Mouse (Mus musculus): ENCODE data around the gene Tead1. TPM values are rescaled to one million over a fixed set of nuclear protein-coding genes. Genes with fewer than 3 reads are reported as not detected.

Tead1 gene
- polyA plus RNA-seq, 2 experiments, result 0.75 to 1.1 TPM

- no peak overlapping the region for H3K4me2 ChIP-seq (ENCODE audit: low read depth)
- H3K4me1 ChIP-seq (replicated peaks; ENCODE audit: control insufficient read depth in 2 of 2, insufficient read depth in 2 of 2, low read length in 1 of 2), result peaks cover 0 to 9% of the 10 kb centered on the region in 2 experiments; a peak in 1 of 4 replicates
- ATAC-seq (ENCODE audit: insufficient read depth), result no peak
These were observed 17.7 kb downstream of the Tead1 start for GRCm38 (mm10) chr7:112696777-112697161.

GRCm38 (mm10) chr7:112697162-112697841, 18.2 kb downstream of the Tead1 start:
- ATAC-seq (ENCODE audit: insufficient read depth) (no peak), DNase-seq (ENCODE audit: low read depth in 3 of 3, low spot score in 3 of 3) (no peak)
- Histone ChIP-seq H3K36me3 (replicated peaks; ENCODE audit: control insufficient read depth, insufficient read depth, low read depth) (no peaks in the 10 kb centered on the region), H3K4me2 (ENCODE audit: low read depth) (no peak overlapping the region), H3K27me3 (ENCODE audit: control insufficient read depth, insufficient read depth, low read length) (no peaks in the 10 kb centered on the region), H3K4me3 (ENCODE audit: insufficient read depth in 1 of 2, low read depth in 2 of 2, low read length in 2 of 2) (no peak overlapping the region), H3K9me3 (ENCODE audit: control insufficient read depth, low read length) (no peaks in the 10 kb centered on the region), H3K9ac (replicated peaks) (no peak overlapping the region), H3K4me1 (replicated peaks; ENCODE audit: control insufficient read depth in 2 of 2, insufficient read depth in 2 of 2, low read length in 1 of 2) (peaks cover 0 to 9% of the 10 kb centered on the region in 2 experiments; a peak in 1 of 4 replicates), H3K27ac (no peak overlapping the region)
- no peak for TF ChIP-seq CTCF (IDR thresholded peaks at IDR 0.05; ENCODE audit: low read depth)
- TF ChIP-seq EP300 (IDR thresholded peaks at IDR 0.05; ENCODE audit: low read depth), result no peak
- 2% methylated on average over 10 of the region's 10 CpGs for WGBS (ENCODE audit: insufficient replicate concordance)

More at GRCm38 (mm10) chr7:112696777-112697161, 17.7 kb downstream of the Tead1 start:
- Histone ChIP-seq H3K4me3 (ENCODE audit: insufficient read depth in 1 of 2, low read depth in 2 of 2, low read length in 2 of 2) (no peak overlapping the region), H3K27me3 (ENCODE audit: control insufficient read depth, insufficient read depth, low read length) (no peaks in the 10 kb centered on the region), H3K36me3 (replicated peaks; ENCODE audit: control insufficient read depth, insufficient read depth, low read depth) (no peaks in the 10 kb centered on the region), H3K9me3 (ENCODE audit: control insufficient read depth, low read length) (no peaks in the 10 kb centered on the region), H3K9ac (replicated peaks) (no peak overlapping the region), H3K27ac (no peak overlapping the region)
- TF ChIP-seq EP300 (IDR thresholded peaks at IDR 0.05; ENCODE audit: low read depth) (no peak), CTCF (IDR thresholded peaks at IDR 0.05; ENCODE audit: low read depth) (no peak)
- 17% methylated on average over 4 of the region's 4 CpGs for WGBS (ENCODE audit: insufficient replicate concordance)
- no peak for DNase-seq (ENCODE audit: low read depth in 3 of 3, low spot score in 3 of 3)

- ATAC-seq (ENCODE audit: insufficient read depth), result no peak
- WGBS (ENCODE audit: insufficient replicate concordance), result 55% methylated on average over 5 of the region's 5 CpGs
- peaks cover 0 to 9% of the 10 kb centered on the region in 2 experiments; a peak in 1 of 4 replicates for H3K4me1 ChIP-seq (replicated peaks; ENCODE audit: control insufficient read depth in 2 of 2, insufficient read depth in 2 of 2, low read length in 1 of 2)
- no peak overlapping the region for H3K27ac ChIP-seq
- H3K36me3 ChIP-seq (replicated peaks; ENCODE audit: control insufficient read depth, insufficient read depth, low read depth), result no peaks in the 10 kb centered on the region
- no peak for DNase-seq (ENCODE audit: low read depth in 3 of 3, low spot score in 3 of 3)
- H3K27me3 ChIP-seq (ENCODE audit: control insufficient read depth, insufficient read depth, low read length), result no peaks in the 10 kb centered on the region
- no peak overlapping the region for H3K4me3 ChIP-seq (ENCODE audit: insufficient read depth in 1 of 2, low read depth in 2 of 2, low read length in 2 of 2)
- no peak overlapping the region for H3K4me2 ChIP-seq (ENCODE audit: low read depth)
- no peaks in the 10 kb centered on the region for H3K9me3 ChIP-seq (ENCODE audit: control insufficient read depth, low read length)
- H3K9ac ChIP-seq (replicated peaks), result no peak overlapping the region
- TF ChIP-seq EP300 (IDR thresholded peaks at IDR 0.05; ENCODE audit: low read depth), result no peak
- TF ChIP-seq CTCF (IDR thresholded peaks at IDR 0.05; ENCODE audit: low read depth), result no peak
These were observed 21.0 kb downstream of the Tead1 start for GRCm38 (mm10) chr7:112700082-112700481.

GRCm38 (mm10) chr7:112703341-112703740, 24.2 kb downstream of the Tead1 start:
- Histone ChIP-seq H3K4me1 (replicated peaks; ENCODE audit: control insufficient read depth in 2 of 2, insufficient read depth in 2 of 2, low read length in 1 of 2) (0 out of 4 replicates have a peak, but pooled peaks cover 0 to under 1% of the 10 kb centered on the region in 2 experiments), H3K4me2 (ENCODE audit: low read depth) (no peak overlapping the region), H3K27ac (no peak overlapping the region), H3K4me3 (ENCODE audit: insufficient read depth in 1 of 2, low read depth in 2 of 2, low read length in 2 of 2) (no peak overlapping the region), H3K36me3 (replicated peaks; ENCODE audit: control insufficient read depth, insufficient read depth, low read depth) (no peaks in the 10 kb centered on the region), H3K9me3 (ENCODE audit: control insufficient read depth, low read length) (no peaks in the 10 kb centered on the region), H3K9ac (replicated peaks) (no peak overlapping the region), H3K27me3 (ENCODE audit: control insufficient read depth, insufficient read depth, low read length) (no peaks in the 10 kb centered on the region)
- no peak for ATAC-seq (ENCODE audit: insufficient read depth)
- no peak for DNase-seq (ENCODE audit: low read depth in 3 of 3, low spot score in 3 of 3)
- TF ChIP-seq CTCF (IDR thresholded peaks at IDR 0.05; ENCODE audit: low read depth) (no peak), EP300 (IDR thresholded peaks at IDR 0.05; ENCODE audit: low read depth) (no peak)
- WGBS (ENCODE audit: insufficient replicate concordance), result 44% methylated on average over 4 of the region's 4 CpGs

GRCm38 (mm10) chr7:112705870-112706269, 26.8 kb downstream of the Tead1 start:
- Histone ChIP-seq H3K27ac (no peak overlapping the region), H3K4me2 (ENCODE audit: low read depth) (no peak overlapping the region), H3K27me3 (ENCODE audit: control insufficient read depth, insufficient read depth, low read length) (no peaks in the 10 kb centered on the region), H3K9me3 (ENCODE audit: control insufficient read depth, low read length) (no peaks in the 10 kb centered on the region), H3K36me3 (replicated peaks; ENCODE audit: control insufficient read depth, insufficient read depth, low read depth) (no peaks in the 10 kb centered on the region), H3K4me3 (ENCODE audit: insufficient read depth in 1 of 2, low read depth in 2 of 2, low read length in 2 of 2) (no peak overlapping the region), H3K4me1 (replicated peaks; ENCODE audit: control insufficient read depth in 2 of 2, insufficient read depth in 2 of 2, low read length in 1 of 2) (no peaks in the 10 kb centered on the region), H3K9ac (replicated peaks) (no peak overlapping the region)
- TF ChIP-seq EP300 (IDR thresholded peaks at IDR 0.05; ENCODE audit: low read depth) (no peak), CTCF (IDR thresholded peaks at IDR 0.05; ENCODE audit: low read depth) (no peak)
- no peak for DNase-seq (ENCODE audit: low read depth in 3 of 3, low spot score in 3 of 3)
- no peak for ATAC-seq (ENCODE audit: insufficient read depth)
- WGBS (ENCODE audit: insufficient replicate concordance), result 26% methylated on average over 9 of the region's 9 CpGs
